Mouse (Mus musculus) liver, embryonic 14.5 days (tissue): ENCODE measurements around the gene Dclre1c. TPM values are rescaled to one million over a fixed set of nuclear protein-coding genes. Genes with fewer than 3 reads are reported as not detected.

Experiments used
- ATAC-seq: fragments of 200-750 bp; cut with Nextera tagmentation; 2 replicates; pipeline ENCODE4 v1.8.0; 2017; ENCODE audit warnings: moderate number of reproducible peaks, mild to moderate bottlenecking, moderate library complexity; ENCODE audit not compliant: insufficient read depth
- DNase-seq, 3 experiments: peaks; one replicate each; pipeline ENCODE4 v3.0.0-alpha.2; 2012 to 2013; ENCODE audit warnings: low read depth in 3 of 3, low spot score in 3 of 3
- H3K27ac ChIP-seq: fragments of 300-500 bp; sonication (generic); 2 replicates; pipeline ENCODE4 v1.5.1; 2014; ENCODE audit warnings: moderate library complexity, mild to moderate bottlenecking, control low read depth, inconsistent platforms
- H3K27me3 ChIP-seq: fragments of 300-500 bp; sonication (generic); 2 replicates; pipeline ENCODE4 v1.6.1; 2014; ENCODE audit warnings: mild to moderate bottlenecking, low read length, moderate library complexity; ENCODE audit not compliant: control insufficient read depth, insufficient read depth
- H3K36me3 ChIP-seq: fragments of 300-500 bp; sonication (generic); replicated peaks from 2 replicates; pipeline ENCODE4 v1.6.1; 2014; ENCODE audit warnings: low read depth; ENCODE audit not compliant: control insufficient read depth, insufficient read depth
- H3K4me1 ChIP-seq, 2 experiments: fragments of 200-500 bp in 1 of 2; fragments of 300-500 bp in 1 of 2; sonication (generic) in 1 of 2; replicated peaks; 2 replicates each; pipeline ENCODE4 v1.6.1; 2012 to 2014; ENCODE audit warnings: antibody characterized with exemption in 1 of 2, inconsistent platforms in 1 of 2, low read length in 1 of 2; ENCODE audit not compliant: control insufficient read depth in 2 of 2, insufficient read depth in 2 of 2
- H3K4me2 ChIP-seq: fragments of 300-500 bp; sonication (generic); 2 replicates; pipeline ENCODE4 v1.6.1; 2014; ENCODE audit warnings: low read depth, mild to moderate bottlenecking, control low read depth, moderate library complexity
- H3K4me3 ChIP-seq, 2 experiments: fragments of 200-500 bp in 1 of 2; fragments of 300-500 bp in 1 of 2; sonication (generic) in 1 of 2; 2 replicates each; pipeline ENCODE4 v1.5.1; 2012 to 2014; ENCODE audit warnings: low read depth in 2 of 2, low read length in 2 of 2, mild to moderate bottlenecking in 2 of 2, control low read depth in 1 of 2, inconsistent platforms in 1 of 2, moderate library complexity in 1 of 2; ENCODE audit not compliant: insufficient read depth in 1 of 2
- H3K9ac ChIP-seq: fragments of 300-500 bp; sonication (generic); replicated peaks from 2 replicates; pipeline ENCODE4 v1.6.1; 2014; ENCODE audit warnings: mild to moderate bottlenecking, control low read depth, moderate library complexity
- H3K9me3 ChIP-seq: fragments of 300-500 bp; sonication (generic); 2 replicates; pipeline ENCODE4 v1.6.1; 2016; ENCODE audit warnings: low read length, mixed read lengths; ENCODE audit not compliant: control insufficient read depth
- CTCF ChIP-seq: IDR thresholded peaks from 2 replicates; pipeline ENCODE4 v1.5.1; 2016; ENCODE audit warnings: antibody characterized with exemption, low read depth, control low read depth
- EP300 ChIP-seq: IDR thresholded peaks from 2 replicates; pipeline ENCODE4 v1.6.1; 2016; ENCODE audit warnings: antibody characterized with exemption, low read depth
- WGBS: fragments of 180-500 bp; shearing (Covaris S2); extraction: QIAGEN DNeasy Blood & Tissue Kit; methylation state at CpG from one replicate; pipeline ENCODE4 v1.1.7; 2014; ENCODE audit not compliant: insufficient replicate concordance; 5-methylcytosine and 5-hydroxymethylcytosine counted together
- polyA plus RNA-seq, 2 experiments: library from polyadenylated mRNA; depleted of rRNA in 1 of 2; stranded (reverse) in 1 of 2; unstranded in 1 of 2; fragments of >200 nt; fragmentation: Nextera tagmentation in 1 of 2; extraction: Ambion mirVana in 1 of 2; gene quantifications; 2 replicates each; pipeline versions ENCODE4 v1.2.1 to v1.2.3; 2012 to 2014

Gene Dclre1c
- polyA plus RNA-seq, 2 experiments, result 3.0 to 4.6 TPM

GRCm38 (mm10) chr2:3473891-3474290, 50.0 kb downstream of the Dclre1c start:
- ATAC-seq, result no peak
- Histone ChIP-seq H3K27ac (peak overlapping the region; percentile 86), H3K4me2 (peak overlapping the region; percentile 84), H3K4me1 (peaks cover 7 to 13% of the 10 kb centered on the region in 2 experiments), H3K9me3 (no peaks in the 10 kb centered on the region), H3K9ac (peak overlapping the region; percentile 83), H3K36me3 (peaks cover 8% of the 10 kb centered on the region; the same call in 1 of the 2 replicates), H3K27me3 (no peaks in the 10 kb centered on the region), H3K4me3 (peak overlapping the region; percentile 80 to 84)
- WGBS, result under 1% methylated on average over 12 of the region's 12 CpGs
- TF ChIP-seq EP300 (no peak), CTCF (no peak)
- DNase-seq, result peak in 1 of 3 experiments; percentile 42

GRCm38 (mm10) chr2:3474361-3474805, 50.5 kb downstream of the Dclre1c start:
- H3K9me3 ChIP-seq, result no peaks in the 10 kb centered on the region
- peaks cover 7 to 13% of the 10 kb centered on the region in 2 experiments for H3K4me1 ChIP-seq
- DNase-seq, result peak; percentile 43 to 63 (median 55)
- under 1% methylated on average over 46 of the region's 46 CpGs for WGBS
- H3K27ac ChIP-seq, result peak overlapping the region; percentile 86
- peak overlapping the region; percentile 83 for H3K9ac ChIP-seq
- TF ChIP-seq EP300 (no peak), CTCF (no peak)
- H3K4me3 ChIP-seq, result peak overlapping the region; percentile 80 to 84
- H3K36me3 ChIP-seq, result peaks cover 8% of the 10 kb centered on the region; the same call in 1 of the 2 replicates
- ATAC-seq, result peak; percentile 69
- H3K27me3 ChIP-seq, result no peaks in the 10 kb centered on the region
- H3K4me2 ChIP-seq, result peak overlapping the region; percentile 84

GRCm38 (mm10) chr2:3474861-3475283, 50.9 kb downstream of the Dclre1c start, which contains the start of gene Suv39h2:
Gene Suv39h2 (minus strand): TSS chr2:3475031.
- under 1% methylated on average over 41 of the region's 42 CpGs for WGBS
- DNase-seq (peak; percentile 88 to 93 (median 91)), ATAC-seq (peak; percentile 96)
- Histone ChIP-seq H3K27ac (peak within 1 kb of the TSS; percentile 86), H3K27me3 (no peaks in the 10 kb centered on the region), H3K9me3 (no peaks in the 10 kb centered on the region), H3K4me2 (peak within 1 kb of the TSS; percentile 84), H3K36me3 (peaks cover 5% of the 10 kb centered on the region; the same call in 1 of the 2 replicates), H3K4me3 (peak within 1 kb of the TSS; percentile 80 to 89), H3K9ac (peak within 1 kb of the TSS; percentile 83), H3K4me1 (peaks cover 7 to 13% of the 10 kb centered on the region in 2 experiments)
- no peak for TF ChIP-seq EP300
- TF ChIP-seq CTCF, result no peak

- Histone ChIP-seq H3K4me2 (peak overlapping the region; percentile 84), H3K4me3 (peak overlapping the region in 1 of 2 experiments; percentile 80; a peak in 2 of 4 replicates), H3K36me3 (no peaks in the 10 kb centered on the region), H3K4me1 (peaks cover 7 to 15% of the 10 kb centered on the region in 2 experiments), H3K9me3 (no peaks in the 10 kb centered on the region), H3K9ac (peak overlapping the region; percentile 73), H3K27me3 (no peaks in the 10 kb centered on the region), H3K27ac (peak overlapping the region; percentile 51)
- WGBS, result 67% methylated on average over 3 of the region's 3 CpGs
- no peak for DNase-seq
- TF ChIP-seq CTCF (no peak), EP300 (no peak)
- ATAC-seq, result no peak
Observed at GRCm38 (mm10) chr2:3475746-3476251, 51.9 kb downstream of the Dclre1c start.

- Histone ChIP-seq H3K36me3 (no peaks in the 10 kb centered on the region), H3K27ac (no peak overlapping the region), H3K4me1 (peaks cover 6 to 8% of the 10 kb centered on the region in 2 experiments), H3K4me2 (peak overlapping the region; percentile 29; the same call in 1 of the 2 replicates), H3K27me3 (no peaks in the 10 kb centered on the region), H3K9me3 (no peaks in the 10 kb centered on the region), H3K4me3 (no peak overlapping the region), H3K9ac (no peak overlapping the region)
- 22% methylated on average over 3 of the region's 3 CpGs for WGBS
- peak; percentile 67 for ATAC-seq
- TF ChIP-seq CTCF, result no peak; the same call in 1 of the 2 replicates
- no peak for TF ChIP-seq EP300
- peak in 1 of 3 experiments; percentile 37 for DNase-seq
Observed at GRCm38 (mm10) chr2:3480239-3480638, 56.3 kb downstream of the Dclre1c start.
